Mouse (Mus musculus): Measurements from ENCODE around the gene Lgi4. TPM values are rescaled to one million over a fixed set of nuclear protein-coding genes. Genes with fewer than 3 reads are reported as not detected.

Gene Lgi4
- polyA plus RNA-seq, 1 experiment: 2.5 TPM

DNA sequence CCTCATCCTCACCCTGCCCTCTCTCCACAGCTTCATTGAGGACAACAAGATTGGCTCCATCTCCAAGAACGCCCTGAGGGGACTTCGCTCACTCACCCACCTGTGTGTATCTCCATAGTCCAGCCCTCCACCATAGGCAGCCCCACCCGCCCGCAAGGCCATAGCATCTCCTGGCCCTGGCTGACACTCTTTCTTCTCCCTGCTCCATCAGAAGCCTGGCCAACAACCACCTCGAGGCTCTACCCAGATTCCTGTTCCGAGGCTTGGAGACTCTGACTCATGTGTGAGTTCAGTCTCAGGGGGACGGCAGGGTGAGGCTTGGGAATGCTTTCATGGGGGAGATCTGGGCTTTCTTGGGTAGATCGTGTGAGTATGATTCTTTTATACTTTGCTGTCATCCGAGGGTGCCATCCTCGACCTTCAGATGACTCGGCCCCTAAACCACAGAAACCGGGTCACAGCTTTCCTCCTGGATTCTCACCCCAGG, 4.0 kb downstream of the Lgi4 start:
- no peak overlapping the region for H3K27ac ChIP-seq (ENCODE audit: insufficient read depth, low read depth, low read length)
- TF ChIP-seq CTCF (IDR thresholded peaks at IDR 0.05; ENCODE audit: extremely low read depth, insufficient read length, insufficient replicate concordance, low read depth, low read length) (no peak), POLR2A (IDR thresholded peaks at IDR 0.05; ENCODE audit: low read depth, low read length) (no peak)
- H3K27me3 ChIP-seq (ENCODE audit: control insufficient read depth, insufficient read depth, low read length): no peaks in the 10 kb centered on the region
- H3K4me3 ChIP-seq (ENCODE audit: low read depth, low read length): no peak overlapping the region
- H3K36me3 ChIP-seq (ENCODE audit: control insufficient read depth, insufficient read depth, low read length): no peaks in the 10 kb centered on the region
- H3K4me1 ChIP-seq (ENCODE audit: control insufficient read depth, insufficient read depth, insufficient read length, low read length): no peaks in the 10 kb centered on the region
- WGBS: 83% methylated on average over 12 of the region's 12 CpGs

DNA sequence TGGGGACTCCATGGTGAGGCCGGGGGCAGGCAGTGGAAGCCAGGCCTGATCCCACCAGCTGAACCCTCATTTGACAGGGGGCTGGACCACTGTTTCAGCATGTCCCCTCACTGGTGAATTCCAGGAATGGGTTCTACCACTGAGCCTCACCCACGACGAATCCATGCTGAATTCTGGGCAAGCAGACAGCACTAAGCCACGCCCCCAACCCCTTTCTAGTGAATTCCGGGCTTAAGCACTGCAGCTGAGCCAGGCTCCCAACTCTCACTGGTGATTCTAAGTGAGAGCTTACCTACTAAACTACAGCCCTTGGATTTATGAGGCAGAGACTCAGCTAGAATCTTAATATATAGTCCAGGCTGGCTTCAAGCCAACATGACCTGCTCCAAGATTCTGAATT, 8.7 kb downstream of the Lgi4 start:
- 37% methylated on average over 5 of the region's 5 CpGs for WGBS
- H3K4me3 ChIP-seq (ENCODE audit: low read depth, low read length): no peak overlapping the region
- no peaks in the 10 kb centered on the region; the same call in 1 of the 2 replicates for H3K4me1 ChIP-seq (ENCODE audit: control insufficient read depth, insufficient read depth, insufficient read length, low read length)
- no peak for TF ChIP-seq POLR2A (IDR thresholded peaks at IDR 0.05; ENCODE audit: low read depth, low read length)
- TF ChIP-seq CTCF (IDR thresholded peaks at IDR 0.05; ENCODE audit: extremely low read depth, insufficient read length, insufficient replicate concordance, low read depth, low read length): no peak
- H3K27ac ChIP-seq (ENCODE audit: insufficient read depth, low read depth, low read length): no peak overlapping the region
- H3K27me3 ChIP-seq (ENCODE audit: control insufficient read depth, insufficient read depth, low read length): no peaks in the 10 kb centered on the region
- H3K36me3 ChIP-seq (ENCODE audit: control insufficient read depth, insufficient read depth, low read length): no peaks in the 10 kb centered on the region

DNA sequence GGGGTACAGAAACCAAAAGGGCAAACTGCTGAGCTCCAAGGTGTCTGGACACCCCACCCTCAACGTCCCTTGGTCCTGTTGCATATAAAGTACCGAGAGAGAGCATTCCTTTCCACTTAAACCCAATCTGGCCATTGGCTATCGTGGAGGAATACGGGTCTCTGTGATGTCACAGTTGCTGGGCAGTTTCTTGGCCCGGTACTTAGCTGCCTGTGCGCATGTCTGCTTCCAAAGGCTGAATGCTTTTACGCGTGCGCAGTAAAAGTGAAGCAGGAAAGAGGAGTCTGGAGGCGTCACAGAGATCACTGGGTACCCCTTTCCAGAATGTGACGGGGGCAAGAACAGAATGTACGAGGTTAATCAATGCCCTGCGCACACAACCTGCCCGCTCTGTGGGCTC, 10.3 kb downstream of the Lgi4 start:
- Histone ChIP-seq H3K27me3 (ENCODE audit: control insufficient read depth, insufficient read depth, low read length) (no peaks in the 10 kb centered on the region), H3K4me3 (ENCODE audit: low read depth, low read length) (no peak overlapping the region), H3K27ac (ENCODE audit: insufficient read depth, low read depth, low read length) (no peak overlapping the region), H3K4me1 (ENCODE audit: control insufficient read depth, insufficient read depth, insufficient read length, low read length) (no peaks in the 10 kb centered on the region; the same call in 1 of the 2 replicates), H3K36me3 (ENCODE audit: control insufficient read depth, insufficient read depth, low read length) (no peaks in the 10 kb centered on the region)
- TF ChIP-seq CTCF (IDR thresholded peaks at IDR 0.05; ENCODE audit: extremely low read depth, insufficient read length, insufficient replicate concordance, low read depth, low read length) (no peak), POLR2A (IDR thresholded peaks at IDR 0.05; ENCODE audit: low read depth, low read length) (no peak)
- WGBS: 92% methylated on average over 14 of the region's 14 CpGs

DNA sequence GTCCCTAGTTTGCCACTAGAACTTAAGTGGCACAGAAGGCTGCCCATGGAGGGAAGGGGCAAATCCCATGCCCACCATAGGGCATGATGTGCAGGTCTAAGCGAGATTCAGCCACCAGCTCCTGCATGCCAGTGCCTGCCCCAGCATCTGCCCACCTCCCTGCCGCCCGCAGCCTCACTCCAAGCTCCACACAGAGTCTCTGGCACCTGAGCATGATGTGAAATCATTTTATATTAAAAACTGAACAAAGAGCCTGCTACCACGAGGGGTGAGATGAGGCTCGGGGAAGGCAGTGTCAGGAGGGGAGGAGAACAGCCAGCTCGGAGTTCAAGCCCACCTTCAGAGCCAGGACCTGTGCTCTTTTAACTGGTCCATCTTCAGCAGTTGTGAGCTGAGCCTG, 11.2 kb downstream of the Lgi4 start:
- H3K36me3 ChIP-seq (ENCODE audit: control insufficient read depth, insufficient read depth, low read length): no peaks in the 10 kb centered on the region
- no peak overlapping the region for H3K27ac ChIP-seq (ENCODE audit: insufficient read depth, low read depth, low read length)
- H3K27me3 ChIP-seq (ENCODE audit: control insufficient read depth, insufficient read depth, low read length): no peaks in the 10 kb centered on the region
- no peak overlapping the region for H3K4me3 ChIP-seq (ENCODE audit: low read depth, low read length)
- 86% methylated on average over 6 of the region's 6 CpGs for WGBS
- no peaks in the 10 kb centered on the region; the same call in 1 of the 2 replicates for H3K4me1 ChIP-seq (ENCODE audit: control insufficient read depth, insufficient read depth, insufficient read length, low read length)
- TF ChIP-seq POLR2A (IDR thresholded peaks at IDR 0.05; ENCODE audit: low read depth, low read length) (no peak), CTCF (IDR thresholded peaks at IDR 0.05; ENCODE audit: extremely low read depth, insufficient read length, insufficient replicate concordance, low read depth, low read length) (no peak)

DNA sequence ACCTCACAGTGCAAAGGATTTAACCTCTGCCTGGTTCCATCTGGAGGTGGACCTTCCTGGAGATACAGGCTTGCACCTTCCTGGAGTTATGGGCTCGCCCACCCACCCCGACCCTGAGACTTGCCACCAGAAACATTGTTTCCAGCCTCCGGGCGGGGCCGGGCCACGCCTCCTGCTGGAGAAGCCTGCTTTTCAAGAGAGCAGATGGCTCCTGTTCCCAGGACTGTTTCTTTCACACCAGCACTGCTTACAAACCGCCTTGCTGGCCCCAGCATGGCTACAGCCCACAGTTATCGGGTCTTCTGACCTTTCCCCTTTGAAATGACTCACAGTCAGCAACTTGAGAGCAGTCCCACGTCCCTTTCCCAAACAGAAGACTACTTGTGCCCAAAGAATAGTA, 13.2 kb downstream of the Lgi4 start:
- Histone ChIP-seq H3K27me3 (ENCODE audit: control insufficient read depth, insufficient read depth, low read length) (no peaks in the 10 kb centered on the region), H3K4me1 (ENCODE audit: control insufficient read depth, insufficient read depth, insufficient read length, low read length) (no peaks in the 10 kb centered on the region; the same call in 1 of the 2 replicates), H3K27ac (ENCODE audit: insufficient read depth, low read depth, low read length) (no peak overlapping the region), H3K4me3 (ENCODE audit: low read depth, low read length) (no peak overlapping the region), H3K36me3 (ENCODE audit: control insufficient read depth, insufficient read depth, low read length) (no peaks in the 10 kb centered on the region)
- TF ChIP-seq POLR2A (IDR thresholded peaks at IDR 0.05; ENCODE audit: low read depth, low read length) (no peak), CTCF (IDR thresholded peaks at IDR 0.05; ENCODE audit: extremely low read depth, insufficient read length, insufficient replicate concordance, low read depth, low read length) (no peak)
- WGBS: 21% methylated on average over 9 of the region's 9 CpGs

DNA sequence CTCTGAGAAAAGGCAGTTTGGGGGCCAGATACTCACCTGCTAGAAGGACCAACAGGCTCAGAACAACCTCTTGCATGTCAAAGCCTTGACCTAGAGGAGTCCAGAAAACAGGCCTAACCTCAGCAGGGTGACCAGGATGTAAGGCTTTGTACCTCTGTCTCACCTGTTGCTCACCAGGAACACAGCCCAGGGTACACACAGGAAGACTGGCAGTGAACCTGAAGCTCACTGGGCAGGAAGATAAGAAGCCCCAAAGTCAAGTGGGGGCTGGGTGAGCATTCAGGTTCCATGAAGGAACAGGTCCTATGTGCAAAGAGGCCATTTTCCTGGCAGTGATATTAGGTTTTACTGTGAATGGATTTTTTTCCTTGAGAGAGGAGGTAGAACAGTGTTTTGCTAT, 14.4 kb downstream of the Lgi4 start:
- H3K27me3 ChIP-seq (ENCODE audit: control insufficient read depth, insufficient read depth, low read length): no peaks in the 10 kb centered on the region
- TF ChIP-seq CTCF (IDR thresholded peaks at IDR 0.05; ENCODE audit: extremely low read depth, insufficient read length, insufficient replicate concordance, low read depth, low read length) (no peak), POLR2A (IDR thresholded peaks at IDR 0.05; ENCODE audit: low read depth, low read length) (no peak)
- no peaks in the 10 kb centered on the region for H3K36me3 ChIP-seq (ENCODE audit: control insufficient read depth, insufficient read depth, low read length)
- no peak overlapping the region for H3K27ac ChIP-seq (ENCODE audit: insufficient read depth, low read depth, low read length)
- H3K4me3 ChIP-seq (ENCODE audit: low read depth, low read length): no peak overlapping the region
- H3K4me1 ChIP-seq (ENCODE audit: control insufficient read depth, insufficient read depth, insufficient read length, low read length): no peaks in the 10 kb centered on the region; the same call in 1 of the 2 replicates

DNA sequence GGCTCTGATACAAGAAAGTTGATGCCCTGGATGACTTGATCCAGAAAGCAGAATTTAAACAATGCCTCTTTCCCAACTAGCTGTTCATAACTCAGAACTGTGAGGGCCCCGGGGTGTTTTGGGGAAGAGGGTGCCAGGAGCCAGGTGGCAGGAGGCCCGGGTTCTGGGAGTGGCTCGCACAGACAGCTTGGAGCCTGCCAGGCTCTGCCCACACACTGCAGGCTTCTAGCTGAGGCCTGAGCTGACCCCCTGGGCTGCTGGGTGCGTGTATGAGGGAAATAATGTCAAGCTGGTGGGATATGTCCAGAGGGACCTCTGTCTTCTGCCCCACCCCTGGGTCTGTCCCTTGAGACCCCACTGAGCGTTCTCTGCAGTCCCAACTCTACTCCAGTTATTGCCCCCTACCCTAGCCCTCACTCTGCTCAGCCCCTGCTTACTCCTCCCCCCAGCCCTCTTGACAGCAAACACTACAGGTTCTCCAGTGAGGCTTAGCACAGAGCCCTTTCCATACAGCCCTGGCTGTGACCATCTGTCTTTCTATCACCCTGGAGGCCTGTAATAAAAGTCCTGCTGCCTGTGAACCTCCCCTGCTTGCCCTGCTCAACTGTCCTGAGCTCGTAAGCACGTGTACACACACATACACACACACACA, 15.0 kb downstream of the Lgi4 start:
- Histone ChIP-seq H3K27me3 (ENCODE audit: control insufficient read depth, insufficient read depth, low read length) (no peaks in the 10 kb centered on the region), H3K27ac (ENCODE audit: insufficient read depth, low read depth, low read length) (no peak overlapping the region), H3K4me1 (ENCODE audit: control insufficient read depth, insufficient read depth, insufficient read length, low read length) (no peaks in the 10 kb centered on the region; the same call in 1 of the 2 replicates), H3K4me3 (ENCODE audit: low read depth, low read length) (no peak overlapping the region), H3K36me3 (ENCODE audit: control insufficient read depth, insufficient read depth, low read length) (no peaks in the 10 kb centered on the region)
- WGBS: 30% methylated on average over 7 of the region's 7 CpGs
- TF ChIP-seq CTCF (IDR thresholded peaks at IDR 0.05; ENCODE audit: extremely low read depth, insufficient read length, insufficient replicate concordance, low read depth, low read length) (no peak), POLR2A (IDR thresholded peaks at IDR 0.05; ENCODE audit: low read depth, low read length) (no peak)

Measured in small intestine, adult 2 months (tissue).